Mouse (Mus musculus) kidney, postnatal 25 days (tissue): ENCODE measurements at regions not wholly inside any gene's neighbourhood (a gene's known extent, or its start where the extent isn't known, plus 50 kb on each side); places are given as distances from the start of the nearest gene placed in this dataset.

Experiments used
- DNase-seq, 2 experiments: peaks; one replicate each; pipeline ENCODE4 v3.0.0; 2021; ENCODE audit warnings: mixed read lengths in 2 of 2

DNA sequence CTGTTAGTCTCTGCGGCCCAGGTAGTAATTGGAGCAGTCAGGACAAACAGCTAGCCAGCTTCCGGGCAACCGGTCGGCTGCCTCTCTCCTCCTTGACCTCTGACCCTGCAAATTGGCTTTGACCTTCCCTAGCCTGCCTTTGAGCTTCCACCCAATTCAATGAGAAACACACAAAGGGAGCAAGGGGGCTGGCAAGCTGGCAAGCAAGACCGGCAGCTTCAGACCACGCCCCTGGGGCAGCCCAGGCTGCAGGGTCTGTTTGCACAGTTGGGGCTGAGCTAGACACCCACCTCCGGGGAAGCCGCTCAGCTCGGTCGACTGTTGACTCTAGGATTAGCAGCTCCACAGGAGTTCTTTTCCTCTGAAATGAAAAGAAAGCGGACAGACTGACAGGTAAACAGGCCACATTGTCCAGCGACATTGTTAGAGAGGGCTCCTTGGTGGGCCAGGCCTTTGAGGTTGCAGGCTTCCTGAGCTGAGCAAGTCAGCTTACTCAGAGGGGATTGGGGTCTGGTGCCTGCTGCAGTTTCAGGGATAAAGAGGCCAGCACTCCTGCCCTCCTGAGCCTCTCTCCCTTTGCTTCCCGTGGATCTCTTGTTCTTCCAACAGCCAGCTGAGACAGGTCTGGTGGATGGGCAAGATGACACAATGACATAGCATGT, 116.6 kb downstream of the Inhbb start:
- no peak for DNase-seq

- no peak for DNase-seq
Observed at GRCm38 (mm10) chr1:119304470-119304980, 117.5 kb downstream of the Inhbb start.

- no peak for DNase-seq
Observed at GRCm38 (mm10) chr1:119302349-119302995, 119.6 kb downstream of the Inhbb start.

DNA sequence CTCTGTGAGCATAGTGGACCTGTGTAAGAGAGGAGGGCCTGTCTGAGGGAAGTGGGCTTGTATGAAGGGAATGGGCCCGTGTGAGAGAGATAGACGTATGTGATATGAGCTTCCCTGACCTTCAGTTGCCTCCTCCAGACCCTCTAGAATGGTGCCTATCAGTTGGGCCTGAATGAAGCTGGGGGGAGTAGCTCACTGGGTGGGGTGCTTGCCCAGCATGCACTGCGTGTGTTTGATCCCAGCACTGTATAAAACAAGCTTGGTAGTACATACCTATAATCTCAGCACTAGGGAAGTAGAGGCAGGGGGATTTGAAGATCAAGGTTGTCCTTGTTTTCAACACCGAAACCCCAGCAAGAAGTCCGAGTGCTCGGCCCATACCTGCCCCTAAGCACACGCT, 120.1 kb downstream of the Inhbb start:
- no peak for DNase-seq

DNA sequence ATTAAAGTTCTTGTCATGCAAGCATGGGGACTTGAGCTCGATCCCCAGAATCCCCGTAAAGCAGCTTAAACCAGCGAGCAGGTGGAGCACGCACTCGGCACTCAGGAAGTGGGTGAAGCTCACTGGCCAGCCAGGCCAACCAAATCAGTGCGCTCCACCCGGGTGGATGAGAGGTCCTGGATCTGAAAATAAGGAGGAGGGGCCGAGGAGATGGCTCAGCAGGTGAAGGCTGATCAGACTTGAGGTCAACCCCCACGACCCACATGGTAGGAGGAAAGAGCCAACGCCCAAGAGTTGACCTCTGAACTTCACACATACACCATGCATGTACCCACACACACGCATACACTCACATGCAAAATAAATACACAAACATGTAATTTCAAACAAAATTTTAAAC, 120.8 kb downstream of the Inhbb start:
- DNase-seq = no peak

DNA sequence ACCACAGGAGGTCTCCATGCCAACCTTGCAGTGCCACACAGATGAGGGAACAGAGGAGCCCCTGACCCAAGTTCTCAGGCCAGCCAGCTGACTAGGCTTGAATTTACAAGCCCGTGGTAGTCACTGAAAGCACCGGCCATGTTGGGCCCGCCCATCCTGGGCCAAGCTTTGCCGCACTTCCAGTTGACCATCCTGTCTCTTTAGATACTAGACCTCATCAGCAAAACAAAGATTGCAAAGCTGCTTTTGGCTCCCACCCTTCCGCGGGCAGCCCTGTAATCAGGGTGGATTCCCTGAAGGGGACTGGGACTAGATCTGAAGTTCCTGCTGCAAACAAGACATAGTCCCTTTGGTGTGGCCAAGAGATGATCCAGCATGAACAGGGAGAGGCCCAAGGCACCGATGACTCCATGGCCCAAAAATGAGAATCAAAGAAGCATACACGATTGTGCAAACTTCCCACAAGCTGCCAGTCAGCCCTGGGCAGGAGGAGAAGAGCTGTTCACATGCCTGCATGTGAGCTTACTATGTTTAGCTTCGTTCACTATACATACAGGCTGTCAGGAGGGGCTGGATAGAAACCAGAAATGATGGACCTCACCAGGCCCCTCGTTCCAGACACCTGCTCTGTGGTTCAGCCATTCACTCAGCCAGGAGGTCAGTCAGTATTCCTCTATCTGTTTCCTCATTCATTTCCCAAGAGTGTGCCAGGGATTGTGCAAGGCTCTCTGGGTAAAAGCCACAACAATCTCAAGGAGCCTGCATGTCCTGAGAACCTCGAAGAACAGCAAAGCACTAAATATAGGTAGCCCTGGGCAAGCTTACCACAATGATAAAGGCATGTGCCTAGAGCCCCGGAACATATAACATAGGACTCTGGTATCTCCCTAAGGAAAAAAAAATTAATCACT, 122.0 kb downstream of the Inhbb start:
- no peak for DNase-seq

DNA sequence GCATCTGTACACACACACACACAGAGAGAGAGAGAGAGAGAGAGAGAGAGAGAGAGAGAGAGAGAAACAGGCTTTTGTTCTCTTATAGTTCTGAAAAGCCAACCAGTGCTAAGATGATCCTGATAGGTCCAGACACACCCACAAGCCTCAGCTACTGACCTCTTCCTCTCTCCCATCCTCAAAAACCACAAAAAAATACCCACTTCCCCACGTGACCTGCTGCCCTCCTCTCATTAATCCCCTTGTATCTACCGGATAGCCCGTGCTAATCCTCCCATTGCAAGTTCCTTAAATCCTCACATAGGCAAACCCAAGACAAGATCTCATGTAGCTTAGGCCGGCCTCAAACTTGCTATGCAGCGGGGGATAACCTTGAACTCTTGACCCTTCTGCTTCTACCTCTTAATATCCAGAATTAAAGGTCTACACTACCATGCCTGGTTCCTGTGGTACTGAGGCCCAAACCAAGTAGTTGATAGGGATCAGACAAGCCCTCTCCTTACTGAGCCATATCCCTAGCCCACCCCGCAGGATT, 123.3 kb downstream of the Inhbb start:
- DNase-seq = no peak

DNA sequence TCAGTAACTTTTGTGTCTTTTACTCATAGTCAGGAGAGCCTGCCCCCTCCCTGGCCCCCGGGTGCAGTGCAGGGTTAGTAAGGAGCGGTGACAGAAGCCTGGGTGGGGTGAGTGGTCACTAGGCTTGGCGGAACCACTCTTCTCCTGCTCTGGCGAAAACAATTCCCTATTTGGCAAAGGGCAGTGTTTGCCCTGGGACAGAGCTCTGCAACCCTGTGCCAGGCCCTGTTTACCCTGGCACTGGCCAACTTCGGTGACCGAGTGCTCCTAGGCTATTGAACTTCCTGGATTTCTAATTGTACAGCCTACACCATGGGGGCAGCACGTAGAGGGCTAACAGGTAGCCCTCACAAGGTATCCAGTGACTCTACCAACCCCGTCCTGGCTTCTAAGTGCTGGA, 126.9 kb downstream of the Inhbb start:
- peak in 1 of 2 experiments; percentile 38 for DNase-seq

DNA sequence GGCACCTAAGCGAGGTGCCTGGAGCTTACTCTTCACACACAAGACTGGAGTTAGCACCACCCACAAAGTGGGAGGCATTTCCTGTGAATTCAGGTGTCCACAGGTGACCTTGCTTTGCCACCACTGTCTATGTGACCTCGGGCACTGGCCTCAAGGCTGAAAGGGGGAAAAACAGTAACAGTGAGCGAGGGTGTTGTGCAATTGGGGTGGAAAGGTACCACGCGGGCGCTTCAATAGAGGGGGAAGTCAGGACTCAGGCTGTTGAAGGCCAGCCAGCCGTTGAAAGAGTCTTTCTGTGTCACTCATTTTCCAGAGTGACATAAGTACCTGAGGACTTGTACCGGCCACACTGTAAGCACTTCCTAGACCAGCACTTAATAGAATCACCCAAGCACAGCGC, 128.2 kb downstream of the Inhbb start:
- DNase-seq = peak; percentile 17 to 68

DNA sequence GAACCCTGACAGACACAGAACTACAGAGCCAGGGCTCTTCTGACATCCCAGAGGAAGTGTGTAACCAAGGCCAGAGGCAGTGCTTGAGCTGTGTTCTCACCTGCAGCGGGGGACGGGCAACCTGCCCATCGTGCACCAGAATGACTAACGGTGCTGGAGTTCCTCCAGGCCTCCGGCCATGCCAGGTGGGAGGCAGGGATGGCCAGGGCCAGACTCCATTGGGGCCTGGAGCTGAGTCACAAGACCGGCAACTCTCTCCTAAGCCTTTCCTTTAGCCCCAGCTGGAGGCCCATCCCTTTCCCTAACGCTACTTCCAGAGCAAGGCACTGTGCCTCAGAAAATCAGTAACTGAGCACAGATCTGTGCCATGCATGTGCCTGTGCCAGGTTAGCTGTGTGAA, 129.8 kb downstream of the Inhbb start:
- DNase-seq = peak; percentile 8 to 62

GRCm38 (mm10) chr1:119290165-119290916, 131.7 kb downstream of the Inhbb start:
- DNase-seq = no peak

DNA sequence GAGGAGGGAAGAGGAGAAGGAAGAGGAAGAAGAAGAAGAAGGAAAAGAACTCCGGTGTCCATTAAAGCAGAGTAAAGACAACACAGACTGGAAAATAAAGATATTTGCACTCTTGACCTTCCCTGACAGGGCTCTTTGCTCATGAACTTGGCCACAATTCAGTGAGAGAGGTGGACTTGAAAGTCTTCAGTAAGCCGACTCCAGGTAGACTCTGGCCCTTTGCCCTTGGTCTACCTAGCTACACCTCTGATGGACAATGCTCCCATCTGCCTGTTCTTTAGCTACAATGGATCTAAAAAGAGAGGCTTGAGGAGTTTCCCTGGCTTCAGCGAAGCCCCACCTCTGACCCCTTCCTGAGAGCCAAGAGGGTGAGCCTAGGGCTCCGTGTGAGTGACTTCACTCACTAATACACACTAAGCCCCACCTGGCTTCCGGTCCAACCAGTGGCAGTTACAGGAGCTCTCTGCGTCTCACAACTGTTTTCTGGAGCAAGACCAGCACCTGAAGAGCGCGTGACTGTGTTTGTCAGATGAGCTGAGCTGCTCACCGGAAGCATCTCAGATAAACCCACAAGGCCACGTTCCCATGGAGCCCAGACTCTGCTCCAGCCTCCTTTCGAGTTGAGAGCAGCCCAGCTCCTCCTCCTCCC, 132.4 kb downstream of the Inhbb start:
- DNase-seq = peak; percentile 18 to 61

- DNase-seq = no peak
Observed at GRCm38 (mm10) chr1:119282416-119282815, 139.6 kb downstream of the Inhbb start.

- no peak for DNase-seq
Observed at GRCm38 (mm10) chr1:119279261-119279660, 142.8 kb downstream of the Inhbb start.

GRCm38 (mm10) chr1:119278528-119279201, 143.4 kb downstream of the Inhbb start:
- no peak for DNase-seq

- no peak for DNase-seq
Observed at GRCm38 (mm10) chr1:119277990-119278389, 144.1 kb downstream of the Inhbb start.

DNA sequence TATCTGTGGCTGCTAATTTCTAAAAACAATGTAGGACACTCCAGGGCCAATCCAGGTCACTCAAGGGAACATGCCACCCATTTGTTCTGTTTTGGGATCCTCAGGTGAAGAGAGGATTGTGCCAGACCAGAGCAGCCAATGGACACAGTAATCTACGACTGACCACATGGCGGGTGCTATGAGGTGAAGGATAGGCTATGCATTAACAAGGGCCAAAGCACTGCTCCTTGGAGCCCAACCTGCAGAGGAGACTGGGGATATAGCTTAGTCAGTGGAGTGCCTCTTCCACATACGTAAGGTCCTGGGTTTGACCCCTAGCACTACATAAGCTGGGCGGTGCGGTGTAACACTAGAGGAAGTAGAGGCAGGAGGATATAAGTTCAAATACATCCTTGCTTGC, 156.0 kb downstream of the Inhbb start:
- DNase-seq = no peak

DNA sequence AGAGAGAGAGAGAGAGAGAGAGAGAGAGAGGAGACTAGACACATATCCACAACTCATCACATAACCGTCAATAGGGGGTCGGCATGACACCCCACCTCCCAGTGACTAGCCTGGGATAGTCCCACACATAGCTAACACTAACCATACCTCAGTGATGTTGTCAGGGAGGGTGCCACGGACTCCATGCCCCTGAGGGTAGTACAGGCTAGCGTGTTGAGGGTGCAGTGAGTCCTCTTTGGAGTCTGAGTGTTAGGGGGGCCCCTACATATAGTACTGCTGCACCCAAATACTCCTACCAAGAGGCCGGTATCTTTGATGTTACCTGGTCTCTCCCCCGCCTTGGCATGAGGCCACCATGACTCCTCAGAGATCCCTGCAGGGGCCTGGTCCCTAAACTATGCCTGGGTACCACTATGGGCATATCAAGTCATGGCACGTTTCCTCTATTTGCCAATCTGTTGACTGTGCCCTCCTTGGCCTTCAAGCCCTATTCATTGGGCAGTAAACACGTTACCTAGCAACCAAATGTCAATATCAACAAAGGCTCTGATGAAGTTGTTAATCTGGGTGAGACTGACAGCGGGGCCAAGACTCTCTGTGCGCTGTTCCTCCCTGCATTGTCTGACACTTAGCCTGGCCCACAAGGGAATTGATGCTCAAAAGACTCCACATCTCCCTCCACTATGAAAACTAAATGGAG, 156.7 kb downstream of the Inhbb start:
- DNase-seq = no peak

DNA sequence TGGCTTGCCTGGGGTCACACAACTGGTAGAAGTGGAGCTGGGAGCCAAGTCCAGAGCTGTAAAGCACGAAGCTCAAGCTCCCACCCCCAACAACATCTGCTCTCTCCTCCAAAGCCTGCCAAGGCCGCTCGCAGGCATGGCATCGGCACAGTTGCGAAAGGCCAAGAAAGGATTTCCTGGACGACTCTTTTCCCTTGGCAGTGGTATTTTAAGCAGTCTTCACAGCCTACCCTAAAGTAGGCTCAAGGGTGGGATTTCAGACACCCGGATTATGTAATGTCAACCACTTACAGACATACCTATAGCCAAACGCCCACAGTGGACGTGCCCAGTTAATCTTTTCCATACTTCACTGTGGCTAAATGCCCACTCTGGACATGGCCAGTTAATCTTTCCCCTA, 162.6 kb downstream of the Inhbb start:
- DNase-seq = no peak

DNA sequence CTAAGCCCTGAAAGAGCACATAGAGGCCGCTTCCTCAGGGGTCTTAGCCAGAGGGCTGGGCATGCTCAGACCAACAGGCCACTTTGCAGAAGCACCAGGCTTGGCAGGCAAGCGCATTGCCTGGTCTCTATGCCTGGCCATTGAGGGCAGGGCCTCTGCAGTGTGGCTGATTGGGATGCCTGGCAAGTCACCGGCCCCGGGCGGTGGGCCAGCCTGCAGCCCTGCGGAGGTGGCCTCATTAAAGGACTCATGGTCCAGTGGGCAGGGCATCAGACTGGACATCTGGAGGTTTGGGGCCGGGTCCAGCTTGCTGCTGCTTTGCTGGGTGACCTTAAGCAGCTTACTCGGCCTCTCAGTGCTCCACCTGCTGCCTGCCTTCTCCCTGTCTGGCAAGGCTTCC, 165.3 kb downstream of the Inhbb start:
- DNase-seq = peak in 1 of 2 experiments; percentile 52

GRCm38 (mm10) chr1:119256097-119256473, 166.0 kb downstream of the Inhbb start:
- DNase-seq = peak in 1 of 2 experiments; percentile 5
